Mouse (Mus musculus): ENCODE measurements around the gene Smagp.
"Not testable (repeated sequence)": the region's sequence is repeated elsewhere in the genome, so short reads cannot be mapped to it uniquely, and the experiment has no call there.

Smagp gene

DNA sequence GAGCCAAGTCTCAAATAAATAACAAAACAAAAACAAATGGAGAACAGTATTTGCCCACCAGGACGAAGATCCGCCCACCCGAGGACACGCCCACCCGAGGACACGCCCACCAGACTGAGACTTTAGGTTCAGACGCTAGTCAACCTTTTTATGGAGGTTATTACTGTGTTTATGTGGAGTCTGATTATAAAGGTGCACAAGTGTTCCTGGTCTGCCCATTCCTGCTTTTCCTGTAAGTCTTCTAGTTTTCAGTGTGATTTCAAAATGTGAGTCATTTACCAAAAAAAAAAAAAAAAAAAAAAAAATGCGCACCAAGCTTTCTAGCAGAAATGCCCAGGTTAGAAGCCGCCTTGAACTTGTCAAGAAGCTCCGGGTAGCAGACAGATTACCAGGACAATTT is 9.5 kb downstream of the Smagp start:
- peak; percentile 24 for DNase-seq (ENCODE audit: low spot score)

DNA sequence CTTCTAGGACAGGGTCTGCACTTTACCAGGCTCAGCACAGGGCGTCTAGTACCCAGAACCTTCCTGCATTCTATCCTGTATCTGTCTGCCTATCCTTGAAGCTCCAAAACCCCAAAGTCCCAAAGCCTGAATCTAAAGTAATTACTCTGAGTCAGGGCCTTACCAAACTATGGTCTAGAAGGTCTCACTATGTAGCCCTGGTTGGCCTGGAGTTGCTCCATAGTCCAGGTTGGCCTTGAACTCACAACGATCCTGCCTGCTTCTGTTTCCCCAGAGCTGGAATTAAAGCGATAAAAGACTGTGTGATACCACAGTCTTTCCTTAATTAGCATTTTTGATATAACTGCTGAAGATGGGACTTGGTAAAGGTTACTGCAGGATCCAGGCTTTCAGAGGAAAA is 12.3 kb downstream of the Smagp start:
- DNase-seq (ENCODE audit: low spot score), result no peak

DNA sequence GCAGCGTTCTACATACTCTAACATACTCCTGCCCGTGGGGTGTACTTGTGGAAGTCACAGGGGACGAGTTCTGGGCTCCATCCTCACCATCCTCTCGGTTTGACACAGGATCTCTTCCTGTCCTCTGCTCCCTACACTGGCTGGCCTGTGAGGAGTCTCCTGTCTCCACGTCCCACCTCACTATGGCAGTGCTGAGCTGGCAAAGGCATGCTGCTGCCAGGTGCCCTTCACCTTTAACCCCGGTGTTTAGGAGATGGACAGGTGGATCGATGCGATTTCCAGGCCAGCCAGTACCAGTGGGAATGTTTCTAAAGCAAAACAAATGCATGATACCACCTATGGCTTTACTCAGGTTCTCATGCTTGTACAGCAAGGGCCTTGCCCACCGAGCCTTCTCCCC is 13.0 kb downstream of the Smagp start:
- DNase-seq (ENCODE audit: low spot score), result no peak

DNA sequence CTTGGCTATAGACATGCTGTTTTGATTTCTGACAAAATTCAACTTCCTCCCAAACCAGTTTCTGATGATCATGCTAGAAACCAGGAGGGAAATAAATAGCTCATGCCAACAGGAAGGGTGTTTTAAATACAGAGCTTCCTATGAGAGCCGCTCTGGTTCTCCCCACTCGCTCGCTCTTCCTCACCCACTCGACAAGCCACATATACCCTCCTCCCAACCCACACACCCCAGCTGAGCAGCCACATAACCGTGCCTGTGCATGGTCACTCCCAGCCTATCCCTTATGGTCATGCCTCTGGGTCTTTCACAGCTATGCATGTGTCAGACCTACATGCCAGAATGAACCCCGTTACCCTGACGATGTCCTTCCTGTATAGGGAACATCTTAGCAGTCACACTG is 14.6 kb downstream of the Smagp start:
- DNase-seq (ENCODE audit: low spot score), result no peak

DNA sequence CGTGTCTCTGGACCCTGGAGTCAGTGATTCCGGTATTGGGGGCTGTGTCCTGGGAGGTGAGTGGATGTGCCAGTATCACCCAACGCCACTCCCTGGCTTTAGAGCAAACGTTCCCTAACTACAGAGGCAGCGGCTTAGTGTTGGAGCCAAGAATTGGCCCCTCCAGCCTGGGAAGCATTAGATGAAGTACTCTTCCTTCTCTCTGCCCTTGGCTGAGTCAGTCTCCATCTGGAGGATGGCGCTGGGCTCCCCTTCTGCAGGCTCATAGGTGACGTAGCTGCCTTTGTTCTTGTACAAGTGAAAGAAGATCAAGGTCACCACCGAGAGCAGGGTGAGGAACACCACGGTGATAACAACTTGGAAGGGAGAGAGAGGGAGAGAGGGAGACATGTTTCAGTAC is 15.1 kb downstream of the Smagp start:
- not testable (repeated sequence) for DNase-seq (ENCODE audit: low spot score)

DNA sequence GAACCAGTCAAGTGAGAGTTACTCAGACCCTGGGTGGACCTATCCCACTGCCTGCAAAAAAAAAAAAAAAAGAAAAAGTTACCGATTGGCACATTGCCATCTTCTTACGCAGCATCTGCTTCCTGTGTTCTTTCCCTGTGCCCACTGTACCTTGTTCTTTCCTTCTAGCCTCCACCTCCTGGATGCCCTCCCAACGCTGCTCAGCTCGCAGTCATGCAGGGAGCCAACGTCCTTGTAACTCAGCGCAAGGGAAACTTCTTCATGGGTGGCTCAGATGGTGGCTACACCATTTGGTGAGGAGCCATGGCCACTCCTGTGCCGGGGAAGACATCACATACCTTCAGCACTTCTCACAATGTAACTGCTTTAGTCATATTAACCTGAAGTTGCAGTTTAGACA is 17.5 kb downstream of the Smagp start:
- no peak for DNase-seq (ENCODE audit: low spot score)

DNA sequence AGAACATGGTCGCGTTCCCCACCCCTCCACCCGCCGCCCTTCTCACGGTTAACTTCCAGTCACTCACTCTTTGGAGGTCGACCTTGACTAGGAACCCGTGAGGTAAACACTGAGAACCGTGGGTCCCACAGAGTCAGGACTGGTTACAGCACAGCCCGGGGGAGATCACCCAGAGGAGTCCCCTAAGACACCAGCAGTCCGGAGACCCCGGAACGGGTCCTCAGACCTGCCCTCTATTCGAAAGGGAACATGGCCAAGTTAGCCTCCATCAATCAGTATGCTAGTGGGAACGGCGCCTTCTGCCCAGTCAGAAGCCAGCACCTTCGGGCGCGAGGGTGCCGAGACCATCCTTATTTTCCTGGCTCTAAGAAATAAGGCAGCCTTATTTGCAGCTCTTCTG is 20.5 kb downstream of the Smagp start:
- DNase-seq (ENCODE audit: low spot score), result no peak

DNA sequence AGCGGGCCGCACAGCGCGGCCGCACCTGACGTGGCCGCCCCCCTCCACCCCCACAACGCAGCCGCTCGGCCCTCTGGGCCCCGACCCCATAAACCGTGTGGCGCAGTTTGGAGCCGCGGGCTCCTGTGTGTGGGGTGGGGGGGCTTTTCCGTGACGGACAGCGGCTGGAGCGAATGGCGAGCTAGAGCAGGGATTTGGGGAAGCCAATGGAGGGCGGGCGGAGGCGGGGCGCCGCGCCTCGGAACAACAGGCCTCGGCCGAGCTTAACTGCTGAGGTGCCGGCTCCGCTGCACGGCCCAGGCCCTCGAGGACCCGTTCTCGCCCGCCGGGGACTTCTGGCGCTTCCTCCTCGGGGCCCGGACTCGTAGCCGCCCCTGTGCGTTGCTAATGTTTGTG is 20.9 kb downstream of the Smagp start:
- peak; percentile 87 for DNase-seq (ENCODE audit: low spot score)

DNA sequence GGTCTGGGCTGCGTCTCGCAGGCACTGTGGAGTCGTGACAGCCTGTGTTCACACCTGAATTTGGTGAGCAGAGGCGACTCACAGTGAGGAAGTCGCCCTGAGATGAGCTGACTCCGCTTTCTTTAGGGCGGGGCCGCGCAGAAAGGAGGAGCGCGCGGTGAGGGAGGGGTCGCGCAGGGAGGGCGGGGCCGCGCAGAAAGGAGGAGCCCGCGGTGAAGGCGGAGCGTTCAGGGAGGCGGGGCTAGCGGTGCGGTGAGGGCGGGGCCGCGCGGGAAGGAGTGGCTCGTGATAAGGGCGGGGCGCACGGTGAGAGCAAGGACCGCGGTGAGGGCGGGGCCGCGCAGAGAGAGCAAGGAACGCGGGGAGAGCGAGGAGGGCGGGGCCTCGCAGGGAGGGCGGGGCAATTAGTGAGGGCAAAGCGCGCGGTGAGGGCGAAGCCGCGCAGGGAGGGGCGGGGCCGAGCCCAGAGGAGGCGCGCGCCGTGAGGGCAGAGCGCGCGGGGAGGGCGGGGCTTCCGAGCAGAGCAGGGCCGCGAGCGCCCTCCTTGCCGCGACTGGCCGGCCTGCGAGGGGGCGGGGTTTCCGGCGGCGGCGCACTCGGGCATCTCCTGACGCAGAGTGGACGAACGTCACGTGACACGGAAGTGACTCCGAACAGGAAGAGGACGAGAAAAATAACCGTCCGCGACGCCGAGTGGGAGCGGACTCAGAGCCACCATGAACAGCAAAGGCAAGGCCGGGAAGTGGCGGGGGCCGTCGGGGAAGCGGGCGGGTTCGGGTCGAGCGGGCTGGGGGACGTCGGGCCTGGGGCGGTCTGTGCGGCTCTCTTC is 21.5 kb downstream of the Smagp start, which contains the start of gene Dazap2:
Gene Dazap2 (plus strand): TSS at position 354 of the 829 bp plus-strand sequence.
- DNase-seq (ENCODE audit: low spot score), result peak; percentile 99

DNA sequence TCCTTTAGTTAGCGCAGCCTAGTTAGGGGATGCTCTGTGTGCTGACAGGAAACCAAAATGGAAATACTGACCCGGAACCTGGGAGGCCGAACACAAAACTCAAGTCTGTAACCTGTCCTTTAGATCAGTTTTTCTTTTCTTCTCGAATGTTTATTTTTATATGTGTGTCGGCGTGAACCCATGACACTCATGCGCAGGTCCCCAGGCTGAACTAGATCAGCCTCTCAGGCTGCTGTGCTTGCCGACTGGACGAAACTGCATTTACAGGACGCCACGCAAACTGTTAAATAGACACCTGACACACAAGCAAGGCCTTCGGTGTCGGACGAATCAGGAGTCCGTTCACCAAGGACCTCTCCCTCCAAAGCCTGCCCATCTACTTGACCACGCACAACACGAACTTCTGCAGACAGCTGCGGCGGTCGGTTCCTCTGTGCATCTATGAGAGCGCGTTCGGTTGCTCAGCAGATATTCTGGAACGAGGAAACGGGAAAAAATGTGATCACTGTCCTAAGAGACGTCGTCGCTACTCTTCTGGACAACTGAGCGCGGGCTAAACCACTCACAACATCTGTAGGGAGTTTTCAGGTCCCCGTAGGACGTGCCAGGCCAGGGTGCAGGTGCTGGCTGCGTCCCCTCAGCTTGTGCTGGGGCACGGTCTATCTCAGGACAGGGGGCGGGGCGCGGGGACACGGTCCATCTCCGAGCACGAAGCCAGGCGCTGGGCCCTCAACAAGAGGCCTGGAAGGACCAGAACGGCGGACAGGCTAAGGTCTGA is 22.3 kb downstream of the Smagp start:
- peak; percentile 12 for DNase-seq (ENCODE audit: low spot score)

DNA sequence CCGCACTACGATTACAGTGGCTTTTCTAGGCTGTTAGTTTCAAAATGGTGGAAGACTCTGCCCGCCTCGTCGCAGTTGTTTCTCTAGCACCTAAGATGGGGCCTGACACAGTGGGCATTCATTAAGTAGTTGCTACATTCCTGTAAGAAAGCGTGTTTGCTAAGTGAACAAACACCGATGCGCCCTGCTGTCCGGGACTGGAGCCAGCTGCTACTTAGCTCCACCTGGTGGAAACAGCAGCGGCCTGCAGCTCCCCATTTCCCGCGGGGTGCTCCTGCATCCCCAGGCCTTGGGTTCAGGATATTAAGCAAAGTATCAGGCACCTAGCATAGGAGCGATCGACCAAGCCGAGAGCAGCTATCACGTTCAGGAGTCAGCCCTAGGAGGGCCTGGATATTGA is 23.2 kb downstream of the Smagp start:
- peak; percentile 74 for DNase-seq (ENCODE audit: low spot score)

DNA sequence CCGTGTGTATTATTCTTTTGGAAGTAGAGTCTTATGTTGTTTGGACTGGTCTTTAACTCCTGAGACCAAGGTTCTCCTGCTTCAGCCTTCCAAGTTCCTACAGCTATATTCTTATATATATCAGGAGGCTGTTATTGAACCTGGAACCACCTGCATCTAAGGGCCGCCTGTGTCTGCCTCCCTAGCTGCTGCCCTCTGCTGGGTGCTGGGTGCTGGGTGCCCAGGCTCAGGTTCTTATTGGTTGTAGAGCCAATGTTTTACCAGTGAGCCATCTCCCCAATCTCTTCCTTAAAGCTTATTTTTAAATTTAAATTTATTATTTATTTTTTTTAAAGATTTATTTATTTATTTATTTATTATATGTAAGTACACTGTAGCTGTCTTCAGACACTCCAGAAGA is 24.3 kb downstream of the Smagp start:
- peak; percentile 17 for DNase-seq (ENCODE audit: low spot score)

DNA sequence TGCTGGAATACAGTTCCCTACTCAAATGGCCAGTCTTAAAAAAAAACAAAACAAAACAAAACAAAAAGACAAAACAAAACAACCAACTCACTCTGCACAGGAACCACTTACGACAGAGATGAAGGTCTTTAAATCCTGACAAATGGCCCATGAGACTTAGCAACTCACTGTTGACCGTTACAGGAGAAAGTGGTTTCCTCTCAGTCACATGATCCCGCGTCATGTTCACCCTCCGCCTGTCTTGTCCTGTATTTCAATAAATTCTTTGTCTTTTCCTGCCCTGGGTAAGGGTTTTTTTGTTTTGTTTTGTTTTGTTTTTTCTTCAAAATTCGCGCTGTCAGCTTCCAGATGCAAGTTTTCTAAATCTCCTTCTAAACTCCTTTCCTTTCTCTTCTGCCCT is 24.8 kb downstream of the Smagp start:
- DNase-seq (ENCODE audit: low spot score), result no peak

DNA sequence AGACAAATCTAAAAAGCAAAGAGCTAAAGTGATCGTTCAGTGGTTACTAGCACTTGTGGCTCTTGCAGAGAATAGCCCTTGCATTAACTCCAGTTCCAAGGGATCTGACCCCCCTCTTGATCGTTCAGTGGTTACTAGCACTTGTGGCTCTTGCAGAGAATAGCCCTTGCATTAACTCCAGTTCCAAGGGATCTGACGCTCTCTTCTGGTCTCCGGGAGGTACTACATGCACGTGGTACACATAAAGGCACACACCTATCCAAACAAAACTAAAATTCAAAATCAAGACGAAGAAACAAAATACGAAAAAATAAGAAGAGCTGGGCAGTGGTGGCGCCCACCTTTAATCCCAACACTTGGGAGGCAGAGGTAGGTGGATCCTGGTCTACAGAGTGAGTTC is 30.1 kb downstream of the Smagp start:
- not testable (repeated sequence) for DNase-seq (ENCODE audit: low spot score)

DNA sequence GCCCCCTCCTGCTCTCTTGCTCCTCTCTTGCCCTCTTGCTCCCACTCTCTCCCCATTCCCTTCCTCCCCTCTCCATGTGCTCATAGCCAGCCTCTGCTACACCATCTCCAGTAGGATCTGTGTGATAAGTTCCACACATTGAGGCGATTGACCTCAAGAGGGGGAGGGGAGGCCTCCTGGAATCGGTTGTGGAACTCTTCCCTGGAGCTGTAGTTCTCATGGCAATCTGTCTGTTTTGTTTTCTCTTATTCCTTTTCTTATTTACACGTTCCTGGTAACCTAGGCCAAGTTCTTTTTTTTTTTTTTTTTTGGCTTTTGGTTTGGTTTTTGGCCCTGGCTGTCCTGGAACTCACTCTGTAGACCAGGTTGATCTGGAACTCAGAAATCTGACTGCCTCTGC is 35.1 kb downstream of the Smagp start:
- no peak for DNase-seq (ENCODE audit: low spot score)

DNA sequence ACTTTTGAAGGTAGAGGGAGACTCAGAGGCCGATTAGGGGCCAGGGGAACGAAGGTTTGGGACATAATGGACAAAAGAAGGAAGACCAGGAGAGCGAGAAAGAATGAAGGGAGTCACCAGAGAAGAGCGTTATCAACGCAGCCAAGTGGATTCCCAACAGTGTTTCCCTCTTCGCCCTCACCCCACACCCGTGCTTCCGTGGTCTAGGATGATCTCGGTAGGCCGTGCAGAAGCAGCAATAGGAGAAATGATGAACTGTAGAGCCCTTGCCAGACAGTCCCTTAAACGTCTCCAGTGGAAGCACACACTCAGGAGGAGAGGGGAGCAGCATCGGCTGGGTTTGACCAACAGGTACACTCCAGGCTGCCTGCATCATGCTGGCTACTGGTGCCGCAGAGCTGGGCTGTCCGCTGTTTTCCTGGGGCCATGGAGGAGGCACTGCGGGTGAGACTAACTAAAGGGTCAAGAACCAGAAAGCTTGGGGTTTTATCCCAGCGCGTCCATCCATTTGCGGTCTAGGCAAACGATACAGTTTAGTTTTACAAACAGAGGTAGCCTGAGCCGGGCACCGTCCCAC is 36.0 kb downstream of the Smagp start:
- no peak for DNase-seq (ENCODE audit: low spot score)

DNA sequence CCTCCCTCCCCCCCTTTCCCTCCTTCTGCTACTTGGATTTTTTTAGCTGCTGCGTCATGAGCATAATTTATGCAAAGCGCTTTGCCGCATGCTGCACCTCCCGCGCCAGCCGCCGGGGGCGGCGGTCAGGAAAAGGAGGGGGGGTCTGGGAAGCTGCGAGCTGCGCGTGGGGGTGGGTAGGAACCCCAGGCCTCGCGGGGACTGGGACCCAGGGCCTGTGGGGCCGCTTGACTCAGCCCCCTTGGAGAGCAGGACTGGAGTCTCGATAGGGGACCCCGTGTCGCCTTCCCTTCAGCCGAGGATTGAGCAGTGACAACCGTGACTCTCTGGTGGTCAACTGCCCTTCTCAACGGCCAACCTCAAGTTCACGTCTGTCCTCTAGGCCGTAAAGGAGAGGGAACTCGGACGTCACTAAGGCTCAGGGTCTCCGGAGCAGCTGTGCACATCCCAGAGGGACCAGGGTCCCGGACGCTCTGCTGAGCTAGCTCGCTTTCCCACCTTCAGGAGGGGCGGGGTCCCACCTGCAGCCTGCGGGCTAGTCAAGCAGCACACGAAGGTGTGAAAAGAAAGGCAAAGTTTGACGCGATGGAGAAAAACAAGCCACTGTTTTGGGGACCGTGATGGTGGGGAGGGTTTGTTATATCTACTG is 36.6 kb downstream of the Smagp start:
- DNase-seq (ENCODE audit: low spot score), result no peak

DNA sequence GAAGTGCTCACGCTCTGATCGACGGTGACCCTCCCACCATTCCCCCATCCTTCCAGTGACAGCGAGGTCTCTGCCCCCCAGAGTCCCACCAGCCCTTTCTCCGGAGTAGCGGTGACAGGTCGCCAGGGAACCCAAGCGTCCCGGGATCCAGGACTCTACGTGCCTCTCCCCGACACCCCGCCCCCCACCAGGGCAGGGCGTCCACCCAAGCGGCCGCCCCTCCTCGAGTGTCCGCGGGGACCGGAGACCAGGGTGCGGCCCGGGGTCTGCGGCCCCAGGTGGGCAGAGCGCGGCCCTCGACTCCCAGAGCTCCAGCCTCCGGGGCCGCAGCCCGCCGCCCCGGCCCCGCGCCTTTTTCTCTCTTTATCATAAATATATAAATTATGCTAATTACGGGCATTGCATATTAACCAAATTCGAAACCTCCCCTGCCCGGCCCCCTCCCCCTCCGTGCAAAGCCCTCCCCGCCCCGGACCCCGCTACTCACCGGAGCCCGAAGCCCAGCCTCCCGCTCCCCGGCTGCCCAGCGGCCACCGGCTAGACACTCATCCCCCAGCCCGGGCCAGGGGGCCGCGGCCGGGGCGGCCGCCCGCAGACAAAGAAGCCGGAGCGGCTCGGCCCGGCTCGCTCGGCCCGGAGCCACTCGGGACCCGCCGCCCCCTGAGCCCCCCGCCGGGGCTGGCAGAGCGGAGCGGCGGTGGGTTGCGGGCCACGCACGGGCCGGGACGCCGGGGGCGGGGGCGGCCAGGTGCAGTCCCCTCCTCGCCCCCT is 37.3 kb downstream of the Smagp start, which contains the start of gene Pou6f1:
Gene Pou6f1 (minus strand): TSS at position 709 of the 771 bp plus-strand sequence.
- DNase-seq (ENCODE audit: low spot score), result no peak

DNA sequence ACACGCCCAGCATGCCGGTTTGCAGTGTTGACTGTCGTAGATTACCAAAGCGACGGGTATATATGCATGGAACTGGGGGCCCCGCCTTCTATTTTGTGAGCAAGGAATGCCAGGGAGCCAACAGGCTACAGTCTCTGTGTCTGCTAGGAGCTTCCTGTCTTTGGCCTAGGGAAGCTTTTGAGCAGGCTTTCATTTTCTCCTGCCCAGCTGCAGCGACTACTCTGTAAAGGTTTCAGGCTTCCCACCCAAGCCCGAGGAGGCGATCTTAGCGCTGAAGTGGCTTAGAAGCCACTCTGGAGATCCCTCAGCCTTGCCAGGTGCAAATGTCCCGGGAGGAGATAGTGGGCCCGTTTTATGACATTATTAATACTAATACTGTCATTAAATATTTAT is 37.9 kb downstream of the Smagp start:
- DNase-seq (ENCODE audit: low spot score), result no peak

DNA sequence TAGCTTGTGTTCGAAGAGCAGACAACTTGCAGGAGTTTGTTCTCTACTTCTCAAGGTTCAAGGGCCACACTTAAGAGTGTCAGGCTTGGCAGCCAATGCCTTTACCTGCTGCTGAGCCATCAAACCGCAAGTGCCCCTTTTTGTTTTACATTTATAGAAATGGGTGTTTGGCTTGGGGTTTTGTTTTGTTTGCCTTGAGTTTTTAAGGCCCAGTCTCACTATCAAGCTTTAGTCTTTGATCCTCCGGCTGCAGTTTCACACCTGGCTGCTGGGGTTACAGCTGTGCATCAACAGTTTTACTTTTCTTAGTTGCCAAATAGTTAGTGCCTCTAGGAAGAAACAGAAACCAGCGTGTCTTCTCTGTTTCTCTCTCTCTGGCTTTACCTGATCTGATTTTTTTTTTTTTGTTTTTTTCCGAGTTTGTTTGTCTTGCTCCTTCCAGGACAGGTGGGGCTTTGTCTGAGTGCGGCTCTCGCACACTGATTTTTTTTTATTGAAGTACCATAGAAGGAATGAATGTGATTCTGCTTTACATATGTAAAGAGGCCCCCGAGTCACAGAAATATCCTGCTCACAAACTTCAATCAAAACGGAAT is 38.4 kb downstream of the Smagp start:
- DNase-seq (ENCODE audit: low spot score), result no peak

DNA sequence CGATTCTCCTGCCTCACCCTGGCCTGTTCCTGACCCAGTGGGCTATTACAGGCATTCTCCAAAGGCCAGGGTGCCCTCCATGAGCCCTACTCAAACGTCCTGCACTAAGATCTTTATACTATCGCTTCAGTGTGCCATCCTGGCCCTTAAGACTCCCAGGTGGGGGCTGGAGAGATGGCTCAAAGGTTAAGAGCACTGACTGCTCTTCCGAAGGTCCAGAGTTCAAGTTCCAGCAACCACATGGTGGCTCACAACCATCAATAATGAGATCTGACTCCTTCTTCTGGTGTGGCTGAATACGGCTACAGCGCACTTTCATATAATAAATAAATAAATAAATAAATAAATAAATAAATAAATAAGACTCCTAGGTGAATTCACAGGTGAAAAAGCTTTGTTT is 43.9 kb downstream of the Smagp start:
- DNase-seq (ENCODE audit: low spot score), result no peak
